Mouse (Mus musculus): ENCODE data around the gene Fbxo30. TPM values are rescaled to one million over a fixed set of nuclear protein-coding genes. Genes with fewer than 3 reads are reported as not detected.

Gene Fbxo30
- polyA plus RNA-seq, 1 experiment from 2014 or later = 32.8 TPM

Other genes with a start within 250 kb of the Fbxo30 start
- 0.05 TPM in 1 of 2 replicates, not detected in the other for gene Grm1, start 199.0 kb upstream of the Fbxo30 start, polyA plus RNA-seq (2015; fragmentation: Nextera tagmentation; extraction: Ambion mirVana)
- 13.8 and 17.3 TPM in 2 replicates for gene Shprh, start 131.9 kb upstream of the Fbxo30 start, polyA plus RNA-seq (2015; fragmentation: Nextera tagmentation; extraction: Ambion mirVana)
- 0.24 and 0.27 TPM in 2 replicates for gene Epm2a, start 62.1 kb downstream of the Fbxo30 start, polyA plus RNA-seq (2015; fragmentation: Nextera tagmentation; extraction: Ambion mirVana)

Data from stomach, embryonic 16.5 days (tissue).